In the genomic region with DNA sequence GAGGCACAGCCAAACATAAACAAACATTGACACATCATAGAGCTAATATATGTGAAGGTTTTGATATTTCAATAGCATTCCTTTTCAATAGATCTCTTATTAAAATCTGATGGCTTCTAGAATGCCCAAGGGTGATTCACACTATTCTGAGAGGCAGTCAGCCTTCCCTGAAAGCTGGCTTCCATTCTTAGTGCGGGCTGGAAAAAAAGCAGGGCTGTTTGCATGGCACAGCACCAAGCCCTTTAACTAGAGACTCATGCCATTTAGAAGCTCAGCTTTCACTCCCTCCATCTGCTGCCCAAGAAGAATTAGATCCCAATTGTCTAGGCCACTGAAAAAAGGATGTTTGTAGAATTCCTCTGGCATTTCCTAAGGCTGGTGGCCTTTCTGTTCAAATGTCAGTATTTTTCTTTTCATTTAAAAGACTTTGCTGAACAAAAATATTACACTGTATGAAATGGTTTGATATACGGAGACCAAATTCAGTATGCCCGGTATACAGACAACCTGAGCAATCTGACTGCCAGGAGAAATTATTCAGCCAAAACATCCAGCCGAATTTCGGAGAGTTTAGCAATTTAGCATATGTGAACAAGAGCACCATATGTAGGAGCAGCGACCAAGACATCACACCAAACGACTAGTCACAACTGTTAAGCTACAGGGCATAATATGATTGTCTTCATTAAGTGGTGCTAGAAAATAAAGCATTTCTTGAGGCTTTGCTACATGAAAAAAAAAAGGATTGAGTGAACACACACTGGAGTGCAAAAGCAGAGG, we compare ENCODE assay signal across 9 mouse cellular contexts.
DNase-seq lines count a peak whose midpoint lies in the region; ATAC-seq and TF ChIP-seq lines count a peak whose summit lies in the region.
"Had no signal": no experiment of that assay in that cellular context is flagged by ENCODE, and none has a peak within 500 bp of the region (broad histone marks: within the 10 kb centered on the region; RNA-seq: fewer than 3 reads in every experiment).

No protein-coding gene starts in this region.

- no peaks in the 10 kb centered on the region for H3K27me3 ChIP-seq in heart, embryonic 16.5 days (ENCODE audit: control insufficient read depth, insufficient read depth, low read length)
- H3K27me3 ChIP-seq in hindbrain, postnatal 0 days (ENCODE audit: insufficient read depth, low read length) = no peaks in the 10 kb centered on the region
- no peaks in the 10 kb centered on the region for H3K27me3 ChIP-seq in midbrain, embryonic 15.5 days (replicated peaks)

- H3K4me2 ChIP-seq in heart, embryonic 16.5 days (ENCODE audit: low read depth, low read length) = no peak overlapping the region
- H3K4me2 ChIP-seq in hindbrain, postnatal 0 days (ENCODE audit: low read depth, low read length) = peak overlapping the region; percentile 24; the same call in 1 of the 2 replicates
- no peak overlapping the region for H3K4me2 ChIP-seq in midbrain, embryonic 15.5 days
- H3K4me2 ChIP-seq: liver, embryonic 11.5 days had no signal

- no peaks in the 10 kb centered on the region for H3K36me3 ChIP-seq in heart, embryonic 16.5 days (ENCODE audit: control insufficient read depth, insufficient read depth)
- H3K36me3 ChIP-seq in hindbrain, postnatal 0 days (ENCODE audit: insufficient read depth, low read length) = no peaks in the 10 kb centered on the region
- H3K36me3 ChIP-seq in midbrain, embryonic 15.5 days (replicated peaks) = no peaks in the 10 kb centered on the region

- no peak for ATAC-seq in heart, embryonic 16.5 days (replicated peaks; ENCODE audit: extremely low read depth, insufficient read depth, low FRiP score)
- ATAC-seq in hindbrain, postnatal 0 days = peak; percentile 80
- no peak for ATAC-seq in midbrain, embryonic 15.5 days (replicated peaks)
- ATAC-seq in CD4-positive, CD25-positive, alpha-beta regulatory T cell, adult 4 months = no peak
- ATAC-seq in monocyte, adult 5-6 weeks (replicated peaks; ENCODE audit: insufficient number of reproducible peaks, low FRiP score, low TSS enrichment, poor library complexity, severe bottlenecking) = no peak

- H3K9me3 ChIP-seq in heart, embryonic 16.5 days (replicated peaks; ENCODE audit: control insufficient read depth, low read length) = no peaks in the 10 kb centered on the region
- H3K9me3 ChIP-seq in hindbrain, postnatal 0 days (ENCODE audit: low read length) = no peaks in the 10 kb centered on the region
- H3K9me3 ChIP-seq in midbrain, embryonic 15.5 days = no peaks in the 10 kb centered on the region

- peaks cover 7% of the 10 kb centered on the region for H3K4me1 ChIP-seq in heart, embryonic 16.5 days (ENCODE audit: control insufficient read depth, insufficient read depth, low read length)
- H3K4me1 ChIP-seq in hindbrain, postnatal 0 days (ENCODE audit: insufficient read depth, low read length) = peaks cover 10% of the 10 kb centered on the region; the same call in 1 of the 2 replicates
- H3K4me1 ChIP-seq in midbrain, embryonic 15.5 days = peaks cover 10% of the 10 kb centered on the region

- no peak overlapping the region for H3K9ac ChIP-seq in heart, embryonic 16.5 days (ENCODE audit: low read length)
- H3K9ac ChIP-seq in hindbrain, postnatal 0 days (replicated peaks; ENCODE audit: low read length) = no peak overlapping the region
- no peak overlapping the region for H3K9ac ChIP-seq in midbrain, embryonic 15.5 days

- H3K4me3 ChIP-seq in heart, embryonic 16.5 days (ENCODE audit: low read length) = no peak overlapping the region
- H3K4me3 ChIP-seq in hindbrain, postnatal 0 days (ENCODE audit: low read length) = no peak overlapping the region
- H3K4me3 ChIP-seq in midbrain, embryonic 15.5 days = no peak overlapping the region

- no peak for DNase-seq in heart, adult 9 months (ENCODE audit: low spot score in 2 of 2)
- peak; percentile 73 to 84 for DNase-seq in cerebellum, adult 18-20 months
- DNase-seq in hindbrain, postnatal 0 days (ENCODE audit: low spot score) = peak; percentile 84
- DNase-seq in spleen, postnatal 4 days (ENCODE audit: low spot score in 2 of 2) = no peak

- H3K27ac ChIP-seq in heart, embryonic 16.5 days (ENCODE audit: low read length) = peak overlapping the region; percentile 48
- peak overlapping the region; percentile 58 for H3K27ac ChIP-seq in hindbrain, postnatal 0 days
- peak overlapping the region; percentile 41 for H3K27ac ChIP-seq in midbrain, embryonic 15.5 days

- no peak for TF ChIP-seq CTCF in hindbrain, postnatal 0 days (IDR thresholded peaks at IDR 0.05; ENCODE audit: low read depth)

- 71% methylated on average over 7 of the region's 7 CpGs for WGBS in heart, embryonic 16.5 days
- 33% methylated on average over 7 of the region's 7 CpGs for WGBS in hindbrain, postnatal 0 days
- WGBS in midbrain, embryonic 15.5 days = 46% methylated on average over 7 of the region's 7 CpGs

Comparison
In these comparisons a context has a peak if more than half of its experiments do, and no peak if none do; other contexts are left out.
1. DNase-seq: peak in cerebellum, adult 18-20 months (2 of 2) and hindbrain, postnatal 0 days (single experiment); none in heart, adult 9 months (0 of 2) and spleen, postnatal 4 days (0 of 2).
2. Peak in every context shown above with its lines, with median percentiles within 50 percentile points of each other: H3K27ac ChIP-seq.